Mouse (Mus musculus): ENCODE results near the gene Anxa1.

Gene Anxa1

DNA sequence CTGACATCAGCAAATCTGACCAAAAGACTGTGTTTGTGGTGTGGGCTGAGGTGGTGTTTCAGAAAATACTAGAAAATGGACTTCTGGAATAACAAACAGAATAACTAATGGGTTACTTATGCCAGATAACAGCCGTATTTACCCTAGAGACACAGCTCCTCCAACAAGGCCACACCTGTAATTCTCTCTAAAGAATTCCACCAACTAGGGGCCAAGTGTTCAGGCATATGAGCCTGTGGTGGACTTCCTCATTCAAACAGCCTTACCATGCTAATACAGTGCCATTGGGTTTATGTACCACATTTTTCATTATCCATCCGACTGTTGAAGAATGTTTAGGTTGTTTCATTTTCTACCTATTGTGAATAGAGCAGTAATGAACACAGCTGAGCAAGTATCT is 20.6 kb downstream of the Anxa1 start:
- DNase-seq = no peak

DNA sequence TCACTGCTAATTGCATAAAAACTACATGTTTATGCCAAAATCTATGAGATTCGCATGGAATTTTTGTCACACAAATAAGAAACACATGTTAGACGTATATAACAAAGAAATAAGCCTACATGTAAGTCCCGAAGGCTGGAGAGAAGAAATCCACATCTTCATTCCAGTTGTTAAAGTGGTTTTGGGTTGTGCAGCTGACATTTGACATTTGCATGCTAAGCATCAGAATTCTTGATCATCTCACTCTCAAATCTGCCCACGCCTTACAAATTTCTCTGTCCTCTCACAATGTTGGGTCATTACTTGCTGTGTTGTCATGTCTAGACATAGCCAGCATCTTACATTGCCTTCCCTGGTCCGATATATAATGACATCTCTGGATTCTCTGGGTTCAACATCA is 24.2 kb downstream of the Anxa1 start:
- DNase-seq = no peak

DNA sequence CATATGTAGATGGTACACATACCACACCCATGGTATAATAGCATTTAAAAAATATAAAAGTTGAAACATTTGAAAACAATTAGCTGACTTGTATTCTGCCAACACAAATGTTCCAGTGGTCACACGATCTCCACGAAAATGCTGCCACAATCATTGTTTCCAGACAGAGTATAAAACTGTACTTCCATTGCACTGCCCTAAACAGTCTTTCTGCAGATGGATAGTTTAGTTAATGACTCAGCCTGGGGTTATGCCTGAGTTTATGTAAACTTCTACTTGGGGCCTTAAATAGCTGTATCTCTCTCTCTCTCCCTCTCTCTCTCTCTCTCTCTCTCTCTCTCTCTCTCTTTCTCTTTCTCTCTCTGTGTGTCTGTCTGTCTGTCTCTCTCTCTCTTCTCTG is 24.7 kb downstream of the Anxa1 start:
- DNase-seq = no peak

DNA sequence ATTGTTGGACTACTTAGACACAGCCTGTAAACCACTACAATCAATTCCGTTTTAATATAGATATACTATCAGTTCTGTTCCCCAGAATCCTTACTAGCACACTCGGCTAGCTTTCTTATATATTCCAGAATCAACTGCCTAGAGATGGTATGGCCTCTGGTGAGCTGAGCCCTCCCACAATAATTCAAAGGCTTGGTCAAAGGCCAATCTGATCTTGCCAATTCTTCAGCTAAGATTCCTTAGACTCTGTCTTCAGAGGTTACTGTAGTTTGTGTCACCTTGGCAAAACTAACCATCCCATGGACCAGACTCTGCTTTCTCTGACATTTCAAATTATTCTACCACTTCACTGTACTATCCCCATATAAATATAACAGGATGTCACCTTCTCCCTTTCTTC is 25.4 kb downstream of the Anxa1 start:
- no peak for DNase-seq

DNA sequence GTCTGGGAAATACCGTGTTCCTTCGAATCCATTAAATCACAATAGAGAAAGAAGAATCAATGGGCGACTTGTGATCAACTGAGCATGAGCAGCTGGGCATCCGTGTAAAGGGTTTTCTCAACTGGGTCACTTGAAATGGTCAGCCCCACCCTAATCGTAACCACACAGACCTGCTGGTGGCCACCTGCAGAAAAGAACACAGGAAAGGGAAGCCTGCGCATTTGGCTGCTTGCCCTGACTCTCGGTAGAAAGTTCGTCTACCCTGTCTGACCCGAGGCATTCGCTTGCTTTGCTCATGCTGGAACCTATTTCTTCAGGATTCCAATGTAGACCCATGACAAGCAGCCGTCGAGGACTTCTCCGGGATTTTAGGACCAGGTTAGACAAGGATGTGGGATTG is 25.8 kb downstream of the Anxa1 start:
- no peak for DNase-seq

DNA sequence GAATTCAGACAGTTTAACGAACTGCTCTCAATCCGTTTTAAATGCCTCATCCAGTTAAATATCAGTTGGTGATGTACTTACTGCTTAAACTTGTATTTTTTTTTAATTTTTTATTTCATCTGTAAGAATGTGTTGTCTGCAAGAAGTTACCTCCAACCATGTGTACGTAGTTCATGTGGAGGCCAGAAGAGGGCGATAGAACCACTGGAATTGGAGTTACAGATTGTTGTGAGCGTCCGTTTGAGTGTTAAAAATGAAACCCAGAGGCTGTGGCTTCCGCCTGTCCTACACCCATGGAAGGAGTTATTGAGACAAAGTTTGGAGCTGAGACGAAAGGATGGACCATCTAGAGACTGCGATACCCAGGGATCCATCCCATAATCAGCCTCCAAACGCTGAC is 27.5 kb downstream of the Anxa1 start:
- DNase-seq = no peak

DNA sequence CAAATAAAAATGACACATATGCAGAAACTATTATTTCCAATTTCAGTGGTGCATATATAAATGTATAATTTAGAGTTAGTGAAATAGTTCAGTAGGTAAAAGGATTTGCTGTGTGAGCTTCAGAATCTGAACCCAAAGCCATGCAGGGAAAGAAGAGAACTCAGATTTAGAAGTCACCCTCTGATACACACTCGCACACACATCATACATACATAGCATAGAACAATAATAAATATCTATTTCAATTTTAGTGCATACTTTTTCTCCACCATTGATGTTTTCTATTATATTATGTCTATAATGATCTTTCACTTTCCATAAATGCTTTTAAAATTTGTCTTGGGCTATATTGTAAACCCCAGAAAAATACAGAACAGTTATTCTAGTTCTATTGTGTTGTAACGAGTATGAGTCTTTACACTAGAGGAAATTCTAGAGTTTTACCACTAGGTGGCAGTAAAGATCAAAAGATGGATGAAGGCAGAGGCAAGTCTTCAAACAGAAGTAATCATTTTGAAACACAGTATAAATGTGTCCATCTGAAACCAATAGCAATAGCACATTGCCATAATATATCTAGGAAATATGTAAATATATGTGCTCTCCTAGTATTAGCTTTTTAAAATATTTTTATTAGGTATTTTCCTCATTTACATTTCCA is 28.7 kb downstream of the Anxa1 start:
- no peak for DNase-seq

DNA sequence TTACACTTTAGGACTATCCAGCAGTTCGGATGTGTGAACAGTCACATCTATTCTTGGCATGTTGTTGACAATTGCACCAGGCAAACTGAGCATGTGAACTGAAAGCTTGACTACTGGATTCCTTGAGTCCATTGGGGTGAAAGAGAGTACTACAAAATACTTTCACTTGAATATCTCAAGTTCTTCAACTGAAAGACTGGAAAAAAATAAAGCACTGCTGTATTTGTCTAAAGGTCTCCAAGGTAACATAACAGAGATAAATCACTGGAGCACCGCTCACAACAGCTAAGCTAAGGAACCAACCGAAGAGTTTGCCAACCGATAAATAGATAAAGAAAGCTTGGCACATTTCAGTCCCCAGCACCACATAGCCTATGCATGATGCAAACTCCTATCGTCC is 32.1 kb downstream of the Anxa1 start:
- DNase-seq = no peak

DNA sequence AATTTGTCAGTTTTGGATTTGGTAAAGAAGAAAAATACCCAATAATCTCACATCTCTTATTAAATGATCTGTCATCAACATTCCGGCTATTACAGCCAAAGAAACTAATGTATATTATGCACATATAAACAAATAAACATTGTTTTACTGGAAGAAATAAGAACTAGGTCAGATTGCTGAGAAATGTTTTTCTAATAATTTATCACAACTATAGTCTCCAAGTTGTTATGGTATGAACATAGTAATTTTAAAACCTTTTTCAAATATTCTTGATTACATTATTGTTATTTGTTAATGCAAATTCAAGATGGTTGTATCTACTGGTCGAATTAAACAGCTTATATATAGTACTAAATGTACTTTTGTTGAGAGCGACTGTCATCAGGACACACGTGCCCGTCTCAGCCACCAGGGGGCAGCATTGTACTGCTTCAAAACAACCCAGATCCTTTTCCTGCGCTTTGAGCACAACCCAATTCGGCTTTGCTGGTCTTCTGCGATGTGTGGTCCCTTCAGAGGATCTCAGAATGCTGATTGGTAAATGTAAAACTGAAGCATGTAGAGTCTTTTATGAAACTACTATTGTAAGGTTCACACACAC is 45.3 kb downstream of the Anxa1 start:
- peak; percentile 67 for DNase-seq

DNA sequence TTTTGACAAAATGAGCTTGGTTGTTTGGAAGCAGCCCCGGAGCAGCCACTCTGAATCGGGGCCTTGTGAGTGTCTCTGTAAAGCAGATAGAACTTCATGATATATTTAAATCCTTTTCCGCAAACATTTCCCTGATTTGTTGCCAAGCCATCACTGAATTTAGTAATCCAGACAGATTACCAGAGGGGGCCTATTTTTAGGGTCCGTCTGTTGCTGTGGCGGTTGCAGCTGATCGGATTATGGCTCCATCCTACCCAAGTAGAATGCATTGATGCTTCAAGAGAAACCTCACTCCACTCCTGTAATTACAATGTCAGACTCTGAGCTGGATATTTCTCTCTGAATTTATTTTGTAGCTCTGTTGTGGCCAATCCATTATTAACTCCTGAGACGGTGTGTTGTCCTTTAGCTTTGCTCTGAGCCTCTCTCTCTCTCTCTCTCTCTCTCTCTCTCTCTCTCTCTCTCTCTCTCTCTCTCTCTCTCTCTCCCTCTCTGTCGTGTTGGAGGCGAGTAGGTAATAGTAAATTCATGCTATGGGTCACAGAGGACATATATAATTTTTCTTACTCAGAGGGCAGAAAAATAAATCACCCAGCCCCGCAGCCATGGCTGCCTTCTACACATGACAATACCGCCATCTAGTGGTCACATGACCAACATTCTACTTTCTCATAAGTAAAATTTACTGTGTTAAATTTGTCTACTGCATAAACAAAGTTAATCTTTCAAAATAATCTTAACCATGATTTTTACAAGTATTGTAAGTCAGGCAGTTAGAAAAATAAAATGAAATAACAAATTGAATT is 46.0 kb downstream of the Anxa1 start:
- peak; percentile 41 for DNase-seq

DNA sequence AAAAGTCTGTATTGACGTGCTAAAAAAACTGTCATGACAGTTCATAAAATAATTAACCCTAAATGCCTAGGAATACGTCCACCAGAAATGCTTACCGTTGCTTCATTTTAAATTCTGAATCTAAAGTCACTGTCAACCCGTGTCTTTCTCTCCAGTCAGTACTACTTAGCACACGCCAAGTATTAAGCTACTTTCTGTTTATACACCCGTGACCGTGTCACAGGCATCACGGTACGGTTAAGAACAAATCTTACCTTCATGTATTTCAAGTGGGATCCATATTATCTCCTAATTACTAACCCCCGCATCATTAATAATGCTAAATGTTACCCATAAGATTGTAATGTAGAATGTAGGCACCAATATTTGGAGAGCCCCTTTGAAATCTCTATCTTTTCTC is 46.7 kb downstream of the Anxa1 start:
- DNase-seq = no peak
